Mouse (Mus musculus) CD4-positive naive resting alpha-beta T cell, adult 57 days (primary cell): Measurements from ENCODE around the gene Pcsk4. TPM values are rescaled to one million over a fixed set of nuclear protein-coding genes. Genes with fewer than 3 reads are reported as not detected.

Experiments
- total RNA-seq: library from RNA; stranded (reverse); gene quantifications from one replicate; pipeline ENCODE4 v1.2.4, GENCODE M21; 2023

The Pcsk4 gene
- total RNA-seq, result 1.5 TPM

DNA sequence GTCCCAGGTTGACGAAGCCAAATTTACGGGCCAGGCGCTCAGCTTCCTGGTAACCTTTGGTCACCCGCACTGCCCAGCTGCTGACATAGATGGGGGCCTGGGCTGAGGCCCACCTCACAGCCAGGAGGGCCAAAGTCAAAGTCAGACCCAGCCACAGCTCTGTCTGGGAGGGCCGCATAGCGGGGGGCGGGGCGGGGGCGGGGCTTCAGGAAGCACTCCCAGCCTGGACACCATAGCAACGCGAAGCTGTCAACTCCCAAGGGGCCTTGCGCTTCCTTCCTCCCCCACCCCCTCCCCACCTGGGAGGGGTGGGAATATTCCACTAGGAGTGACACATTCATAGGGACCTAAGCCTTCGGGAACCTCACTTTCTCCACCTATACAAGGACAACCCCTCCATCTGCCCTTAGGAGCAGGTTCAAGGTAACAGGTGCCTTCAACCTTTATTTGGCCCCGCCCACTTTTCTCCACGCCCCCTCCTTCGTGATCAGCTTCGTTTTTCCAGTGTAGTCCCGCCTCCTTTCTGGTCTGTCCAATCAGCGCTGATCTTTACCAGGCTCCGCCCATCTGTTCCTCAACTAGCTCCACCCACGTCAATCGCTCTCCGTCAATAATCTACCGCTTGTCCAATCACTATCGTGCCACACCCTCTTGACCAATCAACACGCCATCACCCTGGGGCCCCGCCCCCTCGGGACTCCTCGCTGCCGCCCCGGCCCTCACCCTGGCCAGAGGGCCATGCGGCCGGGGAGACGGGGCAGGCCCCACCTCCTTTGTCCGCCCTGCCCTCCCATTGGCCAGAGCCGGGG is at the start of gene Pcsk4, which contains the start of gene Reep6:
TSS of gene Pcsk4 (minus strand) at position 226 of the 809 bp plus-strand sequence.
TSS of gene Reep6 (plus strand) at position 681 of the 809 bp plus-strand sequence.

DNA sequence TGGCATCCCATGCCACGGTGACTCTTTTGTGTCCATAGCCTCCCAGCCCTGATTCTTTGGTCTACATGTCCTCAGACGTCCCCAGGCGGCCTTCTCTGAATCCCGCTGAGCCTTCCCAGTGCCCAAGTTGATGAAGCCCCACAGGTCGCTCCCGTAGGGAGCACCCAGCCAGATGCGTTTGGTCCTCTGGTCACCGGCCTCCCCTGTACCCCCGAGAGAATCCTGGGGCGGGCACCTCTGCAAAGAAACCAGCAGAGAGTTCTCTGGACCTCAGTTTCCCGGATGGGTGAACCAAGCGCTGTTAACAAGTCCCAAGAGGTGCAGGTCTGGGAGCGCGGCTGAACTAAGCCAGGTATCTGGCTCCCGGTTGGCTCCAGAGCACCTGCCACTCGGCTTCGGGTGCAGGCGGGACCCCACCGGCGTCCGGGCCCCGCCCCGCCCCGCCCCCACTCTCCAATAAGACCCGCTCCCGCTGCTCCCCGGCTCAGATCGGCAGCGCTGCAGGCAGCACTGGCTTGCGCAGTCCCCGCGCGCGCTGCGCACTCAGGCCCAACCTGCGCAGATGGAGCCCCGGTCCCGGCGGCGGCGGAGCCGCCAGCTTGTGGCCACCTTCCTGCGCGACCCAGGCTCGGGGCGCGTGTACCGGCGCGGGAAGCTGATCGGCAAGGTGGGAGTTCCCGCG is 26.8 kb upstream of the Pcsk4 start, which contains the start of gene Plk5:
TSS of gene Plk5 (plus strand) at position 459 of the 682 bp plus-strand sequence.

DNA sequence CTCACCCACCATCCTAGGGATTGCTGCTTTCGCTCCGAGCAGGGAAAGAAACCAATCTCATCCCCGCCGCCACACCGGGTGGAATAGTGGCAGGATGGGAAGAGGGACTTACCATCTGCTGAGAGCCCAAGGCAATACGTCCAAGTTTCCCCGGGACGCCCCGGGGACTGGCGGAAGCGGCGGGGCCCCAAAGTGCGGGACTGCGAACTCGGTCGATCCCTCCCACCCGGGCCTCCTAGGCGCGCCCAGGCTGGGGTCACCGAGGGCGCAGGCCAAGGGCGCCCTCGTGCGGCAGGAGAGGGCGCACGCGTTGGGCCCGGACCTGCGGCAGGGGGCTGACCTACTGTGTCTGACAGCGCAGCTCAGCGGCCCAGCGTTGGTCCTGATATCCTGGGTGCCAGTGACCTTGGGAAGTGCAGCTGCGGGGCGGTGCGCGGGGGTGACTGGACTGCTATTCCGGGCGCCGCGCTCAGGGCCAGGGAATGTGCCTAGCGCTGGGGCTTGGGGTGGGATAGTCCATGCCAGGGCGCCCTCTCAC is 19.0 kb upstream of the Pcsk4 start, which contains the start of gene Adamtsl5:
TSS of gene Adamtsl5 (minus strand) at position 169 of the 538 bp plus-strand sequence.

DNA sequence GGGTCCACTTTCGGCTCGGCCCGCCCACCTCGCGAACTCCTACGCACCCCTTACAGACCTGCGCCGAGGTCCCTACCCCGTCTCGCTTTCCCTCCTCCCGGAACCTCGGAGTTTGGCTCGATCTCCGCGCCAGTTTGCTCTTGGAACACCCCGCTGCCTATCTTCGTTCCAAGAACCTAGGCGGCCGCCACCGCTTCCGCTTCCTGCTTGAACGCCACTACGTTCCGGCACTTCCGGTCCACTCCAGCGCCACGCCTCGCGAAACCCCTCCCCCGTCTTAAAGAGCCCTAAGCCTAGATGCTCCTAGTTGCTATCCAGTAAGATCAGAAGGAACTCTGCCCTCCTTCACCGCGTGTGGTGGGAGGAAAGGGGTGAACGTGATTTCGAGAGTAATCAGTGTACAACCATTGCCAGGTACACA is 8.9 kb downstream of the Pcsk4 start, which contains the start of gene 2310011J03Rik:
TSS of gene 2310011J03Rik (minus strand) at position 198 of the 421 bp plus-strand sequence.

DNA sequence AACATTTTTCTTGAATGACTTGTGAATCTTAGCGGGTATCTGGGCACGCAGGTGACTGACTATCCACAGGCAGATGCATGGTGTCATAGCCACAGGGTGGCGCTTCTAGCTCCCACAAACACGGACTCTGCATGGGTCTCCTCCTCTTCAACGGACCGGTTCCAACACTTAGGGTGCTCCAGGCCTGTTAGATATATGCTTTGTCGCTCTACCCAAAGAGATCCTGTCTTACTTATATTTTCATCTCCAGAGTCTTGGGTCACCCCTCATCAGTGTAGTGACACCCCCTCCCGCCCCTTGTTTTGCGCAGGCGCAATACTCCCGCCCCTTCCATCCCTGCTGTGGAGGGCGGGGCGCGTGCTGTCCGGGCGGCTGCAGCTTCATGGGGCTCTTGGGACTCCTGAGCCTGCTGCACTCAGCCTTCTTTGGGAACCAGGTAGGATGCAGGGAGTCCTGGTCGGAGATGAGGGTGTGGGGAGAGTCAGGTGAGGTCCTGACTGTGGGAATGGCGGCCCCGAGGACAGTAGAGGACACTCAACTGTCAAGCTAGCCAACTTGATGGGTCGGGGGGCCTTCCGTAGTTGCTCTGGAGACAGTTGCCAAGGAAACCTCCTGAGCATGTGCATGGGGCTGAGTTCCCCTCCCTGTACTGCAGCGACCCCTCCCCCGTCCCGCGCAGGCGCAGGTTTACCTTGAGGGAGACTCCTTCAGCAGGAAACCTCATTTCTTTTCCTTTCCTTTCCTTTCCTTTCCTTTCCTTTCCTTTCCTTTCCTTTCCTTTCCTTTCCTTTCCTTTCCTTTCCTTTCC is 33.5 kb downstream of the Pcsk4 start, which contains the start of gene Apc2:
TSS of gene Apc2 (plus strand) at position 360 of the 808 bp plus-strand sequence.

DNA sequence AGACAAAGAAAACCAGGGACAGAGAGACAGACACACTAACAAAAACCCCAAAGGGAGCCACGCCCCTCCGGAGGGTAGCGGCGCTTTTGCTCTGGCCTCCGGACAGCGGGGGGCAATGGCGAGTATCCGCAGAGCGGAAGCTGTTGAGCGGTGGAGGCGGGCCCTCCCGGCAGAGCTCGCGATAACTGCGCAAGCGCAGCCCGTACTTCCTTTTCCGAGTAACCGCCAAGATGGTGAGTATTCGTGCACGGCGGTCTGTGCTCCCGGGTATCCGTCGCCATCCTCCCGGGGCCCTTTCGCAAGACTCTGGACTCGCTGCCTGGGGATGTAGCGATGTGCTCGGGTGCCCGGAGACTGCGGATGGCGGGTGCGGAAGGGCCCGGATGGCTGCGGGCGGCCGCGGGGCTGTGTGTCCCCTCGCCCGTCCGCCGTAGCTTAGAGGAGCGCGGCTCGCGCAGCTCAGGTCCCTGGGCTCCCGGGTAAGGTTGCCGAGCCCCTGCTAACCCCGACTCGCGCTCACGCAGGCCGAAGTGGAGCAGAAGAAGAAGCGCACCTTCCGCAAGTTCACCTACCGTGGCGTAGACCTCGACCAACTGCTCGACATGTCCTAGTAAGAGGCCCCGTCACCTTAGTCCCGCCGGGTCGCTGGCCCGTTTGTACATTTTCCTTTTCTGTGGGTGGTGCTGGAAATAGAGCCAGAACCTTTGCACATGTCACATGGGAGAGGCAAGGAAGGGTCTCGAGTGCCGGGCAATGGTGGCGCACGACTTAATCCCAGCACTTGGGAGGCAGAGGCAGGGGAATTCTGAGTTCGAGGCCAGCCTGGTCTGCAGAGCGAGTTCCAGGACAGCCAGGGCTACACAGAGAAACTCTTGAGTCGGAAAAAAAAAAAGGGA is 36.8 kb downstream of the Pcsk4 start, which contains the start of gene Rps15:
TSS of gene Rps15 (plus strand) at position 203 of the 896 bp plus-strand sequence.

Other genes with a start within 250 kb of the Pcsk4 start
- 103 TPM for gene Sbno2, start 223.9 kb downstream of the Pcsk4 start, total RNA-seq
- 140 TPM for gene Stk11, start 213.7 kb downstream of the Pcsk4 start, total RNA-seq
- 168 TPM for gene Atp5d, start 190.9 kb downstream of the Pcsk4 start, total RNA-seq
- 38.2 TPM for gene Cbarp, start 188.7 kb downstream of the Pcsk4 start, total RNA-seq
- 101 TPM for gene Midn, start 181.2 kb downstream of the Pcsk4 start, total RNA-seq
- 178 TPM for gene Cirbp, start 163.5 kb downstream of the Pcsk4 start, total RNA-seq
- 11.6 TPM for gene 1600002K03Rik, start 156.6 kb downstream of the Pcsk4 start, total RNA-seq
- 0.35 TPM for gene Efna2, start 150.0 kb downstream of the Pcsk4 start, total RNA-seq
- 75.4 TPM for gene Mum1, start 103.1 kb downstream of the Pcsk4 start, total RNA-seq
- gene Ndufs7, start 80.4 kb downstream of the Pcsk4 start, total RNA-seq, result 95.8 TPM
- gene Gamt, start 68.5 kb downstream of the Pcsk4 start, total RNA-seq, result not detected
- gene Dazap1, start 68.0 kb downstream of the Pcsk4 start, total RNA-seq, result 170 TPM
- 3,730 TPM for gene Rps15, start 37.0 kb downstream of the Pcsk4 start, total RNA-seq
- gene Apc2, start 33.5 kb downstream of the Pcsk4 start, total RNA-seq, result not detected
- 26.2 TPM for gene 2310011J03Rik, start 9.0 kb downstream of the Pcsk4 start, total RNA-seq
- gene Reep6, start 455 bp upstream of the Pcsk4 start, total RNA-seq, result not detected
- gene Adamtsl5, start 18.9 kb upstream of the Pcsk4 start, total RNA-seq, result not detected
- gene Plk5, start 27.0 kb upstream of the Pcsk4 start, total RNA-seq, result not detected
- 10.8 TPM for gene Mex3d, start 58.2 kb upstream of the Pcsk4 start, total RNA-seq
- 108 TPM for gene Mbd3, start 70.1 kb upstream of the Pcsk4 start, total RNA-seq
- 54.4 TPM for gene Uqcr11, start 77.3 kb upstream of the Pcsk4 start, total RNA-seq
- 94.2 TPM for gene Tcf3, start 104.1 kb upstream of the Pcsk4 start, total RNA-seq
- not detected for gene Onecut3, start 165.3 kb upstream of the Pcsk4 start, total RNA-seq
- not detected for gene Atp8b3, start 209.6 kb upstream of the Pcsk4 start, total RNA-seq
- 136 TPM for gene Rexo1, start 232.1 kb upstream of the Pcsk4 start, total RNA-seq
- 27.8 TPM for gene Klf16, start 247.8 kb upstream of the Pcsk4 start, total RNA-seq